Mouse (Mus musculus) erythroblast, embryonic 14.5 days (primary cell): ENCODE measurements around the gene Fbn1. TPM values are rescaled to one million over a fixed set of nuclear protein-coding genes. Genes with fewer than 3 reads are reported as not detected.

Experiments used
- H3K27me3 ChIP-seq: 2 replicates; pipeline ENCODE4 v1.6.1; 2012; ENCODE audit warnings: inconsistent platforms; ENCODE audit not compliant: control insufficient read depth
- H3K36me3 ChIP-seq: 2 replicates; pipeline ENCODE4 v1.6.1; 2012; ENCODE audit warnings: mild to moderate bottlenecking, inconsistent platforms; ENCODE audit not compliant: control insufficient read depth
- H3K4me1 ChIP-seq: 2 replicates; pipeline ENCODE4 v1.6.1; 2012; ENCODE audit warnings: inconsistent platforms; ENCODE audit not compliant: control insufficient read depth
- H3K4me3 ChIP-seq: replicated peaks from 2 replicates; pipeline ENCODE3; 2012; ENCODE audit warnings: moderate library complexity, mild to moderate bottlenecking, inconsistent platforms
- H3K9me3 ChIP-seq: 2 replicates; pipeline ENCODE4 v1.6.1; 2012; ENCODE audit warnings: low read length, inconsistent platforms, mixed read lengths; ENCODE audit not compliant: control insufficient read depth
- GATA1 ChIP-seq: IDR thresholded peaks from 2 replicates; pipeline ENCODE4 v1.6.1; 2012; ENCODE audit warnings: low read length, inconsistent platforms, mixed read lengths
- TAL1 ChIP-seq: IDR thresholded peaks from 3 replicates; pipeline ENCODE4 v1.6.1; 2012; ENCODE audit warnings: low read length, inconsistent platforms, mixed read lengths
- polyA plus RNA-seq: library from polyadenylated mRNA; stranded (reverse); fragments of >175 nt; gene quantifications from 2 replicates; pipeline ENCODE4 v1.2.3, GENCODE M21; 2012

The Fbn1 gene
- polyA plus RNA-seq, 1 experiment, result not detected

DNA sequence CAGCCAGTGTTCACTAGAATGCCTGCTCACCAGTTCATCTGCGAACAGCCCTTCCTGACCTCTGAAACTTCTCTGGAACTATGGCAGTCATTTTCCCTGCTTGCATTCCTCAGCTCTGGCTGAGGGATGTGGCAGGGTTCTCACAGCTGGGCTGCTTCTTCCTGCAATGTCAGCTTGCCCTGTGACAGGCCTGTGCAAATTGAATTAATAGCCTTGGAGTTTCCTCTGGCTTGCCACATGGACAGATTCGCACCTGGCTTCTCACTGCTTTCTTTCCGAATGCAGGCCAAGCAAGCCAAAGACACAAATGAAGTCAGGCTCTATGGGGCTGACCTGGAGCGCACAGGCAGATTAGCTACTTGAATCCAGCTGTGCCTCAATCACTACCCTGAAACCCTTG is 184.4 kb downstream of the Fbn1 start:
- H3K27me3 ChIP-seq, result no peaks in the 10 kb centered on the region
- no peaks in the 10 kb centered on the region for H3K36me3 ChIP-seq
- H3K9me3 ChIP-seq, result no peaks in the 10 kb centered on the region
- no peak for TF ChIP-seq TAL1
- no peak for TF ChIP-seq GATA1
- no peaks in the 10 kb centered on the region for H3K4me1 ChIP-seq
- no peak overlapping the region for H3K4me3 ChIP-seq

DNA sequence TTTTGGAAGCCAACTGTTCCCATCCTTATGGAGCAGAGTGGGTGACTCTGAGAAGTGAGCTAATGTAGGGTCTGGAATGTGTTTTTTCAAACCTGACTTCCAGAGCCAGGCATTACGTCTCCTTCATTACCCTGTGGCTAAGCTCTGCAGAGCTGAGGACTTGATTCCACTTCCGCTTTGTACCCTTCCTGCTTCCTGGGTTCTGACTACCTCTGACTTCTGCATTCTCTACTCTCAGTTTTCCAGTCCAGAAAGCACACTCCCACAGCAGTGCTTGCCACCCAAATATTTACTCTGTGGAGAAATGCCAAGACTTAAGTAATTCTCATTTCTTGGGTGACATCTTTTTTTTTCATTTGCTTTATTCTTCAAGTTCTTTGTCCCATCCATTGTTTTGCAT is 185.2 kb downstream of the Fbn1 start:
- no peak for TF ChIP-seq GATA1
- no peak for TF ChIP-seq TAL1
- H3K9me3 ChIP-seq, result no peaks in the 10 kb centered on the region
- no peaks in the 10 kb centered on the region for H3K4me1 ChIP-seq
- H3K27me3 ChIP-seq, result no peaks in the 10 kb centered on the region
- no peak overlapping the region for H3K4me3 ChIP-seq
- H3K36me3 ChIP-seq, result no peaks in the 10 kb centered on the region

DNA sequence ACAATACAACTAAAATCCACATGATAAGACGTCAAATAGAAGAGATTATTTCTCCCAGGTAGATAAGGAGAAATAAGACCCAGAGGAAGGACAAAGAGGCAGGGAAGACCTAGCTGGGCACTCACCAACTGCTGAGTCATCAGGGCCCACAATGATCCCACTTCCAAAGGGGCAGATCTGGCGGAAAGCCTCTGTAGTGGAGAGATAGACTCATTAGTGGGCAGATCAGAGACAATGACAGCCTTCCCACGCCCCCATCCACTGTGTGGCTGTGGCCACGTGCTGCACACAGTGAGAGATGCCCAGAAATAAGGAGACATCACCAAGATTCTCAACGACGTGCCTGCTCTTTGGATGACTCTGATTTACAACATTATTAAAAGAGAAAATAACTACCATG is 186.7 kb downstream of the Fbn1 start:
- TF ChIP-seq GATA1, result no peak
- no peak for TF ChIP-seq TAL1
- no peaks in the 10 kb centered on the region for H3K9me3 ChIP-seq

DNA sequence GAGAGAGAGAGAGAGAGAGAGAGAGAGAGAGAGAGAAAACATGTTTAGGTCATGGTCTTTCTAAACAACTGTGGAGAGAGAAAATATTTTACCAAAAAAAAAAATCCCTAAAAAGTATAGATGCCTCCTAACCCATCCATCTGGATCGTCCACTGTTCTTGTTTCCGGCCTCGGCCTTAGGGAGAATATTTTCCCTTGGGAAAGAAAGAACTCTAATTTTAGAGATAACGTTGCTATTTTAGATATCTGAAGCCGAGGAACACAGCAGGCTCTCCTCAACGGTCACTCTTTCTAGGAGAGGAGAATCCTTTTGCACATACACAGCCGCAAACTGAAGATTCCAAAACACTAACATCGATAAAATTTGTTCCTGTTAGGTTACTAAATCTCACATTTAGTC is 188.1 kb downstream of the Fbn1 start:
- Histone ChIP-seq H3K4me3 (no peak overlapping the region), H3K9me3 (no peaks in the 10 kb centered on the region), H3K27me3 (no peaks in the 10 kb centered on the region), H3K4me1 (no peaks in the 10 kb centered on the region), H3K36me3 (no peaks in the 10 kb centered on the region)
- no peak for TF ChIP-seq TAL1
- TF ChIP-seq GATA1, result no peak

More for the DNA sequence above, 186.7 kb downstream of the Fbn1 start:
- Histone ChIP-seq H3K4me3 (no peak overlapping the region), H3K4me1 (no peaks in the 10 kb centered on the region), H3K36me3 (no peaks in the 10 kb centered on the region), H3K27me3 (no peaks in the 10 kb centered on the region)

DNA sequence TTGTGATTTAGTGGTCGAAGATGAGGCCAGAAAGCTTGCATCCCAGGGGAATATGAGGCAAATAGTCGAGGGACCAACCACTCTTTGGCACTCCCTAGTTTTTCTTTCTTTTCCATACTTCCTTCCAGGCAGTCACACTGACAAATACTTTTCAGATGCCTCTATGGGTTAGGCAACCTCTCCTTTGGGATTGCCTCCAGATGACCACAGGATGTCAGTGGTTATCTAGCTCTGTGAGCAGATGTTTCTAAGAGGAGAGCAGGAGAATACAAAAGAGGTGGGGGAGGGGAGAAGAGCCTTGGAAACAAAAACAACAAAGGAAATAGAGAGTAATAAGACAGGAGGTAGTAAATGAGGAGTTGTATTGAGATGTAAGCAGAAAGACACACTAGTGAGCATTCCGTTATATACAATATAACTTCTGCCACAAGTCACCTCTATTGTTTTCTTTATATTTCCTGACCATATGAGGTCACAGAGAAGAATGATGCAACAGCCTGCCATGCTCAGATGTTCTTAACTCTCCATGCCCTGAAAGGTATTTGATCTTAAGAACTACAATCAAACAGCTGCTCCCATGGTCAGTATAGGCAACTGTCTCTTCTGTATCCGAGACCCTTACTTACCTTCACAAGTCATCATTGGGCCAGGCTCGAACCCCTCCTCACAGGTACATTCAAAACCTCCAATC is 189.3 kb downstream of the Fbn1 start:
- H3K4me1 ChIP-seq, result no peaks in the 10 kb centered on the region
- no peaks in the 10 kb centered on the region for H3K36me3 ChIP-seq
- no peak for TF ChIP-seq GATA1
- TF ChIP-seq TAL1, result no peak
- no peaks in the 10 kb centered on the region for H3K27me3 ChIP-seq
- no peak overlapping the region for H3K4me3 ChIP-seq
- H3K9me3 ChIP-seq, result no peaks in the 10 kb centered on the region

DNA sequence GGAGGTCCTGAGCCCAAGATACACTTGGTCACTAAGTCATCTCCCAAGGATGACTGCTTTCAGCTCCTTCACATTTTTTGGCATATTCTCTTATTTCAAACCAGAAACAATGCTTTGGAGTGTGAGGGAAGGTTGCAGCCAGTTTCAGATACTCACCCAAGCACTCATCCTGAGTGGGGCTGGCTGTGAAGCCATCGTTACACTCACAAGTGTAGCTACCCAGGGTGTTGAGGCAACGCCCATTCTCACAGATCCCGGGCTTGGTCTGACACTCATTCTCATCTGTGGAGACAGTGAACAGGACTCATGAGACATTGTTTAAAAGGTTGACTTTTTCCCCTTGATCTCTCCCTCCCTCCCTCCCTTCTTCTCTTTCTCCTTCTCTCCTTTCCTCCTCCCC is 192.6 kb downstream of the Fbn1 start:
- TF ChIP-seq GATA1 (no peak), TAL1 (no peak)

DNA sequence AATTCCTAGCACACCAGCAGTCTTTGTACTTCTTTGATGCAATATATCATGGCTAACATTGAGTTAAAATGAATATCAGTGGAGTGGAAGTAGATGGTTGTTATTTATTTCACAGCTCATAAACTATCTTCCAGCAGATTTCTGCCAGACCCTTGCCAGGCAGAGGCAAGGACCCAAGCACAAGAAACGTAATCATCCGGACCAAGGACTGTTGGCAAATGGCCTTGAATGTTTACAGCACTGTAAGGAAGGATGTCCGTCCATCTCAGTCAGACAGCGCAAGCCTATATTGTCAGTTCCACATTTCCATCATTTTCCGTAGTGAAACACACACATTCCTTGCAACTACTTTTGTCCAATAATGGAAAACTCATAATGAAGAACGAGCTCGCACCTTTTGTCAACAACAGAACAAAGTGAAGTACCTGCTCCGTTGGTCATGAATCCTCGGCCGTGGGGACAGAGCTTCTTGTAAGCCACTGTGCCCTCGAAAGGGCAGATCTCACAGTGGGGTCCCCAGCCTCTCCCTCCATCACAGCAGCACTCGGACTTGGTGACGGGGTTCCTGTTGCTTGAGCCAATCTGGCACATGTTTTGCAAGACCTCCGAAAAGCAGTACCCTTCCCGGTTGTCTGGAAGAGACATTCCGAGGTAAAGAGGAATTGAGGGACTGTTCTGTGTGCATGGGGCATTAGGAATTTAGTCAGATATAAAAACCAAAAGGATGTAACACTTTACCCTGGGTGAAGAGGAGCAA is 193.4 kb downstream of the Fbn1 start:
- TF ChIP-seq TAL1, result no peak
- TF ChIP-seq GATA1, result no peak
- Histone ChIP-seq H3K4me3 (no peak overlapping the region), H3K36me3 (no peaks in the 10 kb centered on the region), H3K9me3 (no peaks in the 10 kb centered on the region), H3K4me1 (no peaks in the 10 kb centered on the region), H3K27me3 (no peaks in the 10 kb centered on the region)

More for the DNA sequence above, 192.6 kb downstream of the Fbn1 start:
- no peaks in the 10 kb centered on the region for H3K36me3 ChIP-seq
- no peak overlapping the region for H3K4me3 ChIP-seq
- H3K4me1 ChIP-seq, result no peaks in the 10 kb centered on the region
- H3K9me3 ChIP-seq, result no peaks in the 10 kb centered on the region
- H3K27me3 ChIP-seq, result no peaks in the 10 kb centered on the region

DNA sequence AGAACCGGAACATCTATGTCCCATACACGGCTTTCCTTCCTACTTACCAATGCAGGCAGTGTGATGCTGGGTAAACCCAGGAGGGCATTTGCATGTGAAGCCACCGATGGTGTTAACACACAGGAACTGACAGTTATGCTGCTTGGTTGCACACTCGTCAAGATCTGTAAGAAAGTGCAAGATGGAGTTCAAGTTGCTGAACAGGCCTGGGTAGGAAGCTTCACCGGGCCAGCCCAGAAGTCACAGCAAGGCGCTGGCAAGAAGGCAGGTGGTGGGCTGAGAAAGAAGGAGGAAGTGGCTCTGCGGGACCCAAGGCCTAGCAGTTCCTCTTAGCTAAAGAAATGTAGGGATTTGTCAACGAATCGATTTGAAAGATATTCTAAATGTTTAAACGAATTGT is 198.1 kb downstream of the Fbn1 start:
- no peaks in the 10 kb centered on the region for H3K4me1 ChIP-seq
- TF ChIP-seq GATA1 (no peak), TAL1 (no peak)
- no peak overlapping the region for H3K4me3 ChIP-seq
- no peaks in the 10 kb centered on the region for H3K36me3 ChIP-seq
- no peaks in the 10 kb centered on the region for H3K9me3 ChIP-seq
- H3K27me3 ChIP-seq, result no peaks in the 10 kb centered on the region

DNA sequence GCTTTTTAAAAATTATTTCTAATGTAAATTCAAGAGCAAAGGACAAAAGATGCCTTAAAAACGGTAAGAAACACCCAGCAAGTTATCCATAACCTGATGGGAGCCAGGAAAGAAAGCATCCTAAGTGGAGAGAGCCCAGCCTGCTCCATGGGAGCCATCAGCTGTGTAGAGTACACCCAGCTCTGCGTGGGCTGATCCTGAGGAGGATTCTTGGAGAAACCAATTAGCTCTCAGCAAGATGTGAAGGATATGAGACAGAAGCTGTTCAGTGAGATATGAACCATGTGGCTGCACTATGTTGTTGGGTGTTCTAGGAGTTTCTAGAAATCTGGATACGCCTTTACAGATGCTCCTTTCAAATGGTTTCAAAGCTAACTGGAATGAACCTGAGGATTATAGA is 202.1 kb downstream of the Fbn1 start:
- Histone ChIP-seq H3K36me3 (no peaks in the 10 kb centered on the region), H3K4me3 (no peak overlapping the region), H3K27me3 (no peaks in the 10 kb centered on the region), H3K4me1 (no peaks in the 10 kb centered on the region), H3K9me3 (no peaks in the 10 kb centered on the region)
- no peak for TF ChIP-seq TAL1
